18 mouse cellular contexts compared by ENCODE assay signal in the genomic region with DNA sequence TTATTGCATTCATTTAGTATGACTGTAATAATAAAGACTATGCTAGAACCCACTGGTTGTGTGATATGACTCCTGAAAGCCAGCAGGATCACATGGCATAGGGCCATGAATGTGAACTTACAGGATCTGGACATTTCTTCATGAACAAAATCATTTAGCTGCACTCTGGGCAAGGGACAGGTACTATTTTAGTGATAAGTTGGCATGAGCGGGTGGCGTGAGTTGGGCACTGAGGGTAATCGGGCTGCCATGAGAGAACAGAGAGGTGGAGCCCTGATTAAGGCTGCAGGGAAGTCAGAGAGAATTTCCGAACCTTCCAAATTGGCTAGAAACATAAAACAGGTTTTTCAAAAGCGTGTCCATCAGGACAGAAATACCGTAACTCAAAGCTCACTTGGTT. TPM values are rescaled to one million over a fixed set of nuclear protein-coding genes. Genes with fewer than 3 reads are reported as not detected.
DNase-seq lines count a peak whose midpoint lies in the region; ATAC-seq and TF ChIP-seq lines count a peak whose summit lies in the region.
"Had no signal": no experiment of that assay in that cellular context is flagged by ENCODE, and none has a peak within 500 bp of the region (broad histone marks: within the 10 kb centered on the region; RNA-seq: fewer than 3 reads in every experiment).

No protein-coding gene starts in this region.

- peaks cover 35% of the 10 kb centered on the region for H3K4me1 ChIP-seq in kidney, adult 2 months (ENCODE audit: control insufficient read depth, insufficient read depth, low read length)
- peaks cover 26% of the 10 kb centered on the region for H3K4me1 ChIP-seq in midbrain, embryonic 16.5 days (ENCODE audit: control insufficient read depth, insufficient read depth, low read length)
- H3K4me1 ChIP-seq in midbrain, embryonic 13.5 days (replicated peaks) = peaks cover 32% of the 10 kb centered on the region
- peaks cover 3% of the 10 kb centered on the region; the same call in 1 of the 2 replicates for H3K4me1 ChIP-seq in stomach, postnatal 0 days (replicated peaks; ENCODE audit: control insufficient read depth, insufficient read depth)

- TF ChIP-seq EP300 in stomach, postnatal 0 days (optimal IDR thresholded peaks at IDR 0.05) = no peak

- peak overlapping the region; percentile 51; the same call in 1 of the 2 replicates for H3K27ac ChIP-seq in kidney, adult 2 months (ENCODE audit: insufficient read depth, low read depth, low read length)
- peak overlapping the region; percentile 39; the same call in 1 of the 2 replicates for H3K27ac ChIP-seq in midbrain, embryonic 16.5 days (ENCODE audit: low read length)
- no peak overlapping the region for H3K27ac ChIP-seq in midbrain, embryonic 13.5 days
- H3K27ac ChIP-seq in stomach, postnatal 0 days (replicated peaks) = no peak overlapping the region
- H3K27ac ChIP-seq: embryonic facial prominence, embryonic 10.5 days; embryonic facial prominence, embryonic 12.5 days; forebrain, embryonic 13.5 days; forebrain, embryonic 15.5 days had no signal

- H3K4me2 ChIP-seq in midbrain, embryonic 16.5 days (ENCODE audit: low read length) = no peak overlapping the region
- no peak overlapping the region for H3K4me2 ChIP-seq in midbrain, embryonic 13.5 days (replicated peaks)
- no peak overlapping the region for H3K4me2 ChIP-seq in stomach, postnatal 0 days (replicated peaks; ENCODE audit: low read depth)
- H3K4me2 ChIP-seq: embryonic facial prominence, embryonic 12.5 days; forebrain, embryonic 13.5 days; forebrain, embryonic 15.5 days had no signal

- peak; percentile 85 for DNase-seq in heart, adult 11 months
- DNase-seq in heart, postnatal 14 days = no peak
- DNase-seq in kidney, adult 2 months = no peak
- no peak for DNase-seq in kidney, adult 11 months
- DNase-seq in stomach, postnatal 0 days (ENCODE audit: low spot score) = no peak
- DNase-seq: adrenal gland, adult 2 months; adrenal gland, postnatal 10 days; adrenal gland, postnatal 25 days; cerebellum, adult 11-12 months; cerebellum, adult 9-10 months; cerebellum, postnatal 10 days had no signal

- intact Hi-C loops in heart, postnatal 14 days (cut with DNase I) = no loop called here

- H3K27me3 ChIP-seq in kidney, adult 2 months (replicated peaks; ENCODE audit: control insufficient read depth, insufficient read depth, low read length) = no peaks in the 10 kb centered on the region
- no peaks in the 10 kb centered on the region for H3K27me3 ChIP-seq in midbrain, embryonic 16.5 days (ENCODE audit: control insufficient read depth, insufficient read depth, low read depth, low read length)
- H3K27me3 ChIP-seq in midbrain, embryonic 13.5 days = peaks cover 4% of the 10 kb centered on the region
- H3K27me3 ChIP-seq in stomach, postnatal 0 days (ENCODE audit: control insufficient read depth, insufficient read depth, low read length) = no peaks in the 10 kb centered on the region
- H3K27me3 ChIP-seq: forebrain, embryonic 15.5 days had no signal

- ATAC-seq in midbrain, embryonic 16.5 days = no peak
- no peak for ATAC-seq in midbrain, embryonic 13.5 days
- no peak for ATAC-seq in stomach, postnatal 0 days (ENCODE audit: low FRiP score, low TSS enrichment)
- ATAC-seq: forebrain, embryonic 13.5 days; forebrain, embryonic 15.5 days had no signal

- no peak overlapping the region for H3K4me3 ChIP-seq in kidney, adult 2 months (ENCODE audit: insufficient read depth, low read depth, low read length)
- no peak overlapping the region for H3K4me3 ChIP-seq in midbrain, embryonic 16.5 days (ENCODE audit: low read depth, low read length)
- H3K4me3 ChIP-seq in midbrain, embryonic 13.5 days (replicated peaks) = no peak overlapping the region
- H3K4me3 ChIP-seq in stomach, postnatal 0 days (ENCODE audit: low read depth, low read length) = no peak overlapping the region
- H3K4me3 ChIP-seq: embryonic facial prominence, embryonic 10.5 days; embryonic facial prominence, embryonic 12.5 days; forebrain, embryonic 13.5 days; forebrain, embryonic 15.5 days had no signal

- TF ChIP-seq POLR2A in kidney, adult 2 months (IDR thresholded peaks at IDR 0.05; ENCODE audit: low read depth, low read length) = no peak

- 81% methylated on average over 6 of the region's 6 CpGs for WGBS in kidney, adult 2 months
- 68% methylated on average over 6 of the region's 6 CpGs for WGBS in midbrain, embryonic 16.5 days
- WGBS in midbrain, embryonic 13.5 days = 80% methylated on average over 6 of the region's 6 CpGs
- WGBS in stomach, postnatal 0 days = 82% methylated on average over 6 of the region's 6 CpGs

- no peak for TF ChIP-seq CTCF in kidney, adult 2 months (conservative IDR thresholded peaks at IDR 0.05; ENCODE audit: insufficient read depth, insufficient read length, low read depth, low read length)
- no peak for TF ChIP-seq CTCF in stomach, postnatal 0 days (IDR thresholded peaks at IDR 0.05; ENCODE audit: low read depth)

- no peaks in the 10 kb centered on the region for H3K9me3 ChIP-seq in midbrain, embryonic 16.5 days (replicated peaks; ENCODE audit: control insufficient read depth, low read length, poor library complexity, severe bottlenecking)
- no peaks in the 10 kb centered on the region for H3K9me3 ChIP-seq in midbrain, embryonic 13.5 days
- H3K9me3 ChIP-seq in stomach, postnatal 0 days (ENCODE audit: control insufficient read depth, low read length) = no peaks in the 10 kb centered on the region
- H3K9me3 ChIP-seq: embryonic facial prominence, embryonic 10.5 days; embryonic facial prominence, embryonic 12.5 days; forebrain, embryonic 13.5 days; forebrain, embryonic 15.5 days had no signal

- H3K36me3 ChIP-seq in kidney, adult 2 months (ENCODE audit: control insufficient read depth, insufficient read depth, low read length) = no peaks in the 10 kb centered on the region
- no peaks in the 10 kb centered on the region for H3K36me3 ChIP-seq in midbrain, embryonic 16.5 days (ENCODE audit: control insufficient read depth, insufficient read depth, low read length)
- no peaks in the 10 kb centered on the region for H3K36me3 ChIP-seq in midbrain, embryonic 13.5 days
- H3K36me3 ChIP-seq in stomach, postnatal 0 days (ENCODE audit: control insufficient read depth, insufficient read depth, low read length) = no peaks in the 10 kb centered on the region
- H3K36me3 ChIP-seq: embryonic facial prominence, embryonic 10.5 days; embryonic facial prominence, embryonic 12.5 days; forebrain, embryonic 15.5 days had no signal

- no peak overlapping the region for H3K9ac ChIP-seq in midbrain, embryonic 16.5 days (ENCODE audit: low read depth, low read length)
- no peak overlapping the region for H3K9ac ChIP-seq in midbrain, embryonic 13.5 days (replicated peaks)
- no peak overlapping the region for H3K9ac ChIP-seq in stomach, postnatal 0 days (ENCODE audit: low read length)
- H3K9ac ChIP-seq: embryonic facial prominence, embryonic 12.5 days; forebrain, embryonic 13.5 days; forebrain, embryonic 15.5 days had no signal

RNA-seq across cellular contexts. Expression of a gene that starts 37.7 kb away (rescaled TPM):
- total RNA-seq in heart, postnatal 14 days (2021) = 100 to 1,000 TPM; 489 to 510 TPM
- polyA plus RNA-seq in kidney, adult 2 months (2012; rRNA removed) = 34.7 and 38.3 TPM in 2 replicates
- 64.1 and 66.2 TPM in 2 replicates for polyA plus RNA-seq in midbrain, embryonic 16.5 days (2015; fragmentation: Nextera tagmentation; extraction: Ambion mirVana)
- polyA plus RNA-seq in midbrain, embryonic 13.5 days (2015; fragmentation: Nextera tagmentation; extraction: Ambion mirVana) = 31.3 and 34.4 TPM in 2 replicates
- polyA plus RNA-seq in stomach, postnatal 0 days (2015; fragmentation: Nextera tagmentation; extraction: Ambion mirVana) = 61.8 and 62.0 TPM in 2 replicates
- total RNA-seq: MEL had no signal

Comparison
In these comparisons a context has a peak if more than half of its experiments do, and no peak if none do; other contexts are left out.
1. H3K27ac ChIP-seq: peak in kidney, adult 2 months (single experiment) and midbrain, embryonic 16.5 days (single experiment); none in midbrain, embryonic 13.5 days (single experiment) and stomach, postnatal 0 days (single experiment).